Mouse (Mus musculus): ENCODE results near the gene AC124108.1.
"Not testable (repeated sequence)": the region's sequence is repeated elsewhere in the genome, so short reads cannot be mapped to it uniquely, and the experiment has no call there.

Gene AC124108.1

GRCm38 (mm10) chr1:132191093-132191785 is at the start of gene AC124108.1, which contains the start of gene Lemd1:
TSS of gene AC124108.1 (plus strand) at chr1:132191457.
TSS of gene Lemd1 (plus strand) at chr1:132191431.
- DNase-seq, result no peak

DNA sequence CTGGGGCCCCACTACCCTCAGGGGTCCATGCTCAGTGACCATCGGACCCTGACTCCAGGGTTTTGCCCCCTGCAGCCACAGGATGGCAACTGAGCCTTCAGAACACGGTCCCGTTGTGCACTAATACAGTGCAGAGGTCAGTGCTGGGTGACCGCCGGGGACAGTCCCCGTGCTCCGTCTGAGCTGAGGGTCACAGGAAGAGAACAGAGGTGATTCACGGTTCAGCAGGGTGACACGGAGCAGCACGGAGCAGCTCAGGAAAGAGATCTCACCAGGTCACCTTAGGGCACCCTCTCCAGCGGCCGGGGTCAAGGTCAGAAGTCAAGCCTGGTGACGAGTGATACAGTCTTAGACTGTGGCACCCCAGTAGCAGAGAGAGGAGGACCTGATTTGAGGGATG is 49.5 kb upstream of the AC124108.1 start:
- DNase-seq, result no peak

DNA sequence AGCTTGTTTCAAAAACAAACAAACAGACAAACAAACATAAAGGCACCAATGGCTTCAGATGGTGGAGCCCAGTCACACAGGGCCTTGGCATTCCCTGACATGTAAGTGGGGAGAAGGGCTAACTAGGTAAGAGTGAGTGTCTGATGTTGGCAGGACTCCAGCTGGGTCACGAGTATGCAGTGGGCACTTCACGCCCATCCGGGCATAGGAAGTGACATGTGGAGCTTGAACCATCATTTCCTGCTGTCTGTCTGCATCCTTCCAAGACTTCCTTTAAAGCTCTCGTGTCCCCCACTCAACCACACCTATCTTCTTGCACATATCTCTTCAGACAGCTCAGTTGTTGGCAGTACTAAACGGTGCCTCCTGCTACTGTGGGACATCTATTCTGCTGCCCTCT is 48.2 kb upstream of the AC124108.1 start:
- peak; percentile 59 to 68 for DNase-seq

GRCm38 (mm10) chr1:132143730-132144129 is 47.5 kb upstream of the AC124108.1 start:
- DNase-seq, result no peak

GRCm38 (mm10) chr1:132144223-132144622 is 47.0 kb upstream of the AC124108.1 start:
- DNase-seq, result no peak

GRCm38 (mm10) chr1:132144837-132145236 is 46.4 kb upstream of the AC124108.1 start:
- no peak for DNase-seq

GRCm38 (mm10) chr1:132145973-132146685 is 45.1 kb upstream of the AC124108.1 start:
- peak; percentile 66 to 82 for DNase-seq

- peak in 1 of 2 experiments; percentile 6 for DNase-seq
These were observed 41.8 kb upstream of the AC124108.1 start for GRCm38 (mm10) chr1:132149410-132149809.

GRCm38 (mm10) chr1:132150171-132150570 is 41.1 kb upstream of the AC124108.1 start:
- peak in 1 of 2 experiments; percentile 56 for DNase-seq

- DNase-seq, result peak in 1 of 2 experiments; percentile 63
These were observed 40.2 kb upstream of the AC124108.1 start for GRCm38 (mm10) chr1:132150817-132151601.

DNA sequence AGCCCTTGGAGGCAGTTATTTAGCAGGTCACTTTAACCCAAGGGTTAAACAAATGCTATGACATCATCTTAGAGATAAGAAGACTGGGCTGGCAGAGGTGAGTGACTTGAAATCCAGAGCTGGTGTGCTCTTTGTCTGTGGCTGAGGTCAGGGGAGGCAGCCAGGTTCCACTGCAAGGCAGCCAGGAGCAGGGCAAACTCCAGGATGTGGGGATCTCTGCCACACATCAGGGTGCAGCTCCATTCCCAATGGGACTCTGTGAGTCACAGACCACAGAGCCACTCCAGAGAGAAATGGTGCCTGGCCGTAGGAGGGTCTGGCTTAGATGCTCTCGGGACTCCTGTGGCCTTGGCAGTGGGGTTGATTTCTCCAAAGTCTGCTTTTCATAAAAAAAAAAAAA is 39.3 kb upstream of the AC124108.1 start:
- DNase-seq, result no peak

DNA sequence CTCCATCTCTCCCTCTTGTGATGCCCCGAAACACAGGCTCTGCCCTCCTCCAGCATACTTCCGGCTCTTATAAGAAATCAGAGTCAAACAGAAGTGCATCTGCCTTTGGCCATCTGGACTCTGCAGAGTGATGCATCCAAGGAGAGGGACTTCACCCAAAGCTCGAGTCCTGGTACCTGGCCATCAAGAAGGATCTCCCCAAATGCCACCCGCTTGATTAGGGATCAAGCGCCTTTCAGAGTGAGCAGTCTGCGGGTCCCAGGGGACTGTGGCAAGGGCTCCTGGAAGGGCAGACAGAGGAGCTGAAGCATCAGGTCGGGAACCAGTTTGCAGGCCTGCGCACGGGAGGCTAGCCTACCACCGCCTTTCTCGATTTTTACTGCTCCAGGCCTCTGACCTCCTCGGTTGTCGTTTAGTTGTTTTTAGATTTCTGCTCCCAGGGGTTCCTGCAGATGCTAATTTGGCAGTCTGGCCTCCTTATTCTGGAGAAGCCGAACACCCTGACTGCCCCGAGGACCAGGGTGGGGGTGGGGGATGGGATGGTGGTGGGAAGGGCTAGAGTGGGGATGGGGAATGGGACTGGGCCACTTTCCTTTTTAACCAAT is 38.1 kb upstream of the AC124108.1 start:
- DNase-seq, result no peak

DNA sequence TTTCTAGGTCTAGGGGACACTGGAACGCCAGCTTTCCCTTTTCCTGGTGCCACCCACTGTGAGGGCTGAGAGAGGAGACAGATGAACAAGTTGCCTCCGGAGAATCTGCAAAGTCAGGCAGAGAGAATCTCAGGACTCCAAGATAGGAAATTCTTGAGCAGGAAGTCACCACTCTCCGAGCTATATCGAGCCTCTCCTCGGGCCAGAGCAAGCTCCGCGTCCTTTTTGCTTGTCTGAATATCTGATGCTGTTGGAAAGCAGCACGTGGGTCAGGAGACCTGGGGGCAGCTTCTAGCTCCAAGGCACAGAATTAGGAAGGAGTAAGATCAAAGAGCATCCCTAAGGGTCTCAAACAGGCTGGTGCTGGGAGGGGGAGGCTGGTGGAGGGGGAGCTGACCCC is 37.6 kb upstream of the AC124108.1 start:
- DNase-seq, result no peak

- DNase-seq, result peak; percentile 78 to 88
These were observed 35.5 kb upstream of the AC124108.1 start for GRCm38 (mm10) chr1:132155737-132156136.

DNA sequence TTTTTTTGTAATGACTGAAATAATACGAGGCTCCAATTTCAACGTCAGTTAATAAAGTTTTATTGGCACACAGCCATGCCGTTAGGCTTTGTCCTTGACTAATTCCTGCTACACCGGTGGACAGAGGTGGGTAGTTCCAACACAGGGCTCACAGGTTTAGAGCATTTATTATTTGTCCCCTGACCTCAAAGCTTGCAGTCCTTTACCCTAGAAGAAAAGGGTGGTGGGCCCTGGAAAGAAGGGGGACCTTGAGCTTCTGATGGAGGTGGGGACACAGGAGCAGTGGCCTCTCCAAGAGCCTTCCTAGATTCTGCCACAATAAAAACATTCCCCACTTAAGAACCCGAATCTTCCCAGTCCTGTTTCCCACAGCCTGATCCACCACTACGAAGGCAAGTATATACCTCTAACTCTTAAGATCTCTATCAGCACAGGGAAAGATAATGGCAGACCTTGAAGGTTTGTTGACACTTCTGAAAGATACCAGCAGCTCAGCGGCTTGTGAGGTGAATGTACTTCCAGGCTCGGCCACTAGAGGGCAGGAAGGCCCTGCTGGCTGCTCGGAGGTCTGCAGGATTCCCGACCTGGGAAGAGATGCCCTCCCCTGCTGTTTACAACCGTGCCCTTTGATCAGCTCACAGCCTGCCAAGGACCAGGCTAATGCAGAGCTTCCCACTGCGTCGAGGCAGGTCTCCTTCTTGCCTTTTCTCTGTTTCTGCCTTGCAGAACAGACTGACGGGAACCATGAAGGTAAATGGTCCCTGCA is 34.1 kb upstream of the AC124108.1 start:
- DNase-seq, result peak; percentile 82 to 90

DNA sequence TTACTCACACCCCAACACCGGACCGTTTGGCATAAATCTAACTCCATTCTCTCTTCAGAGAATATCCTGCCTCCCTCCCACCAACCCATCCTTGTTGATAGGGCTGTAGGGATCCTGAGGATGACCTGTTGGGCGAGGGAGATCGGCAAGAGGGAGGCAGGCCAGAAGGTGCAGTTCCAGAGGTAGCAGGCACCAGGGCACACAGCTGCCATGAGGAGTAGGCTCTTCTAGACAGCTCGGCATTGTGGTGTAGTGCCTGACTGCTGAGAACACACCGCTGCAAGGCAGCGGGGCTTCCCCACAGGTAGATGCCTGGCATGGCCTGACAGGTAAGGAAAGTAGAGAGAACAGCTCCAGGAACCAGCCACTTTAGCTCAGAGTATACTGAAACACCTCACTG is 33.4 kb upstream of the AC124108.1 start:
- DNase-seq, result no peak

DNA sequence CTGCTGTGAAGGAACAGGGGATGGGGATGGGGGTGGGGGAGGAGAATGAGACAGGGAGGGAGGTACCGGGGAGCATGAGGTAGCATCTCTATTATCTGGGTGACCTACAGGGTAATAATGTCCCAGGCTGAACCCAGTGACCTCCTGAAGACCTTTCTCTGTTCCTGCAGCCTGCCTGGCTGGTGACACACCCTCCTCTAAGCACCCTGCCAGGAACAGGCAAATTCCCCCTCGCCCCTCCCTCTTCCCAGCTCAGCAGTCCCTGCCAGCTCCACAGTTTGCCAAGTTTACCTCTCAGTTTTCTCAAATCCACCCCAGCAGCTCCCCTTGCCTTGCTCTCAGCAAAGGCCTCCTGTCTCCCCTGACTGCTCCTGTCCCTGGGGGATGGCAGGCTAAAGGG is 32.5 kb upstream of the AC124108.1 start:
- DNase-seq, result peak; percentile 33 to 54

DNA sequence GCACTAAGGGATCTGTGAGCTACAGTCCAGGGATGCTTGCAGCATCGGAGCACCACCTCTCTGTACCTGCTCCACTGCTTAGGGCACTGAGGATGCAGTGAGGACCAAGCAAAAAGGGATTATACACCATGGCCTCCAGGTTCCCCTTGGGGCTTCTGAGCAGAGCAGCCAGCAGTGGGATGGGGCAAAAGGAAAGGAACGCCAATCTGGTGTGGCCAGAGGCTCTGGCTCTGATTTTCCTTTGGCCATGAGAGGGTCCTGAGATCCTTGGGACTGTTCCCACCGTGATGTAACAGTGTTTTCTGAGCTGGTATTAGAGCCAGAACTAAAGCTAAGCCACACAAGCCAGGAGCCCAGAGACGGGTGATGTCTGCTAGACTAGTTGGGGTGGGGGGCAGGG is 31.6 kb upstream of the AC124108.1 start:
- no peak for DNase-seq

DNA sequence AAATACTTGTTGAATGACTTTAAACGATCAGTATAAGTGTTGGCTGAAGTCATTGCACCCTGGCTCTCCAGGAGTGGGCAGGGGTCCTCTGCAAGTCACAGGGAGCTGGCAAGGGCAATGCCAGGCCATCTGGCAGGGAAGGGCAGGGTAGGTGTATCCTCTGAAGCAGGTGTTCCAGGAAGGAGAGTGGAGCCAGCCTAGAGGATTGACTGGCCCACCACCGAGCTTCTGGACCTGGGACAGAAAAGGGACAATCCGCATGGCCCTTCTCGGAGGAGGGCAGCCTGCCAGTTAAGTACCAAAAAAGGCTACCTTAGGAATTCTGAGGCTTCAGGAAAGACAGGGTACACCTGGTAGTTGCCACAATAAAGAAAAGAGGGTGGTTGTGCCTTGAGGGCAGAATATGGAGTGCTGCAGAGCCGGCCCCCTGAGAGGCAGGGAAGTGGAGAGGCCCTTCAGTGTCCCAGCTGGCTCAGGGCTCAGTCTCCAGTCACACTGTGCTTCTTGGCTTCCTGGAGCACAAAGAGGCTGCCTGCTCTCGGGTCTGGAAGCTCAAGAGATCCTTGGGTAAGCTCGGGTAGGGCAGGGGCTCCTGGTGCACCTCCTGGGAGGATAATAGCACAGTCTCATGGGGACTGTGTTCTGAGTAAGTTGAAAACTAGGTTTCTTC is 29.9 kb upstream of the AC124108.1 start:
- DNase-seq, result peak in 1 of 2 experiments; percentile 40

GRCm38 (mm10) chr1:132162618-132163017 is 28.6 kb upstream of the AC124108.1 start:
- not testable (repeated sequence) for DNase-seq

DNA sequence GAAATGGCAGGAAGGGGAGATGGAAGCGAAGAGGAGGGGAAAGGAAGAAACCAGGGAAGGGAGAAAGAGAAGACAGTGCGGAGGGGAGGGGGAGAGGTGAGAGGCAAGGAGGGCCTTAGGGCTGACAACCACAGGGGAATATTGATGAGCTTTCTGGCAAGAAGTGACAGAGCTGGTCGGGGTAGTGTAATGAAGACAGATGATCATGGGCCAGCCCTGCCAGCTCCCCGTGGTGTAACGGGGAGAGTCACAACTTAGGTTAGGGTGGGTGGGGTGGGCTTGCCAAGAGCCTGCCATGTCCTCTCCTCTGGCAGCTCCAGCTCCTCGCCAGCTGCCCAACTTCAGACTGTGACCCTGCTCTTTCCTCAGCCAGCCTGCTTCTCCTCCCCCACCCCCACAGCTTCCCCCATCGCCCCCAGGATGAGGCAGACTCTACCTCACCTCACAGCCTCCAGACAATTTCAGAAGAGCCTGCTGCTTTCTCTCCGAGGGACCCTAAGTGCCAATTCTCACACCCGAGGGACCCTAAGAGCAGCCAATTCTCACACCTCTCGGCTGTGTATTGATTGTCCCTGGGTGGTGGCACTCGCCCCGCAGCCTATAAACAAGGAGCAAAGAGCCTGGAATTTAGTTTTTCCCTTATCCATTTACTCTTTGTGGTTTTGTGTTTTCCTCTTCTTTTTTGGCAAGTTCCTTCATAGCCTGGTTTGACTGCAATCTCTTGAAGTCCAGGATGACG is 26.3 kb upstream of the AC124108.1 start:
- DNase-seq, result peak in 1 of 2 experiments; percentile 51
